Mouse (Mus musculus) intestine, embryonic 16.5 days (tissue): Measurements from ENCODE around the gene Harbi1. TPM values are rescaled to one million over a fixed set of nuclear protein-coding genes. Genes with fewer than 3 reads are reported as not detected.

Experiments
- ATAC-seq: fragments of 200-750 bp; cut with Nextera tagmentation; 2 replicates; pipeline ENCODE4 v1.8.0; 2017; ENCODE audit warnings: moderate TSS enrichment, moderate library complexity
- H3K27ac ChIP-seq: fragments of 300-500 bp; sonication (generic); 2 replicates; pipeline ENCODE4 v1.5.1; 2014; ENCODE audit warnings: mild to moderate bottlenecking, low read length
- H3K27me3 ChIP-seq: fragments of 300-500 bp; sonication (generic); replicated peaks from 2 replicates; pipeline ENCODE4 v1.6.1; 2014; ENCODE audit warnings: low read length, control low read depth, mixed read lengths; ENCODE audit not compliant: control insufficient read depth, insufficient read depth
- H3K36me3 ChIP-seq: fragments of 300-500 bp; sonication (generic); 2 replicates; pipeline ENCODE4 v1.6.1; 2014; ENCODE audit warnings: low read length, control low read depth; ENCODE audit not compliant: control insufficient read depth, insufficient read depth
- H3K4me1 ChIP-seq: fragments of 300-500 bp; sonication (generic); 2 replicates; pipeline ENCODE4 v1.6.1; 2014; ENCODE audit warnings: low read length, control low read depth, mixed read lengths; ENCODE audit not compliant: control insufficient read depth, insufficient read depth
- H3K4me2 ChIP-seq: fragments of 300-500 bp; sonication (generic); 2 replicates; pipeline ENCODE4 v1.6.1; 2014; ENCODE audit warnings: low read depth, low read length, control low read depth
- H3K4me3 ChIP-seq: fragments of 300-500 bp; sonication (generic); 2 replicates; pipeline ENCODE4 v1.5.1; 2014; ENCODE audit warnings: mild to moderate bottlenecking, low read length
- H3K9ac ChIP-seq: fragments of 300-500 bp; sonication (generic); 2 replicates; pipeline ENCODE4 v1.6.1; 2014; ENCODE audit warnings: low read depth, low read length
- H3K9me3 ChIP-seq: fragments of 300-500 bp; sonication (generic); 2 replicates; pipeline ENCODE4 v1.6.1; 2016; ENCODE audit warnings: low read length, control low read depth; ENCODE audit not compliant: control insufficient read depth
- WGBS: fragments of 180-500 bp; shearing (Covaris S2); extraction: QIAGEN DNeasy Blood & Tissue Kit; methylation state at CpG from one replicate; pipeline ENCODE4 v1.1.7; 2014; 5-methylcytosine and 5-hydroxymethylcytosine counted together
- polyA plus RNA-seq: library from polyadenylated mRNA; unstranded; fragments of >200 nt; fragmentation: Nextera tagmentation; extraction: Ambion mirVana; gene quantifications from 2 replicates; pipeline ENCODE4 v1.2.1, GENCODE M21; 2015

Harbi1 gene
- polyA plus RNA-seq: 14.8 and 17.1 TPM in 2 replicates

DNA sequence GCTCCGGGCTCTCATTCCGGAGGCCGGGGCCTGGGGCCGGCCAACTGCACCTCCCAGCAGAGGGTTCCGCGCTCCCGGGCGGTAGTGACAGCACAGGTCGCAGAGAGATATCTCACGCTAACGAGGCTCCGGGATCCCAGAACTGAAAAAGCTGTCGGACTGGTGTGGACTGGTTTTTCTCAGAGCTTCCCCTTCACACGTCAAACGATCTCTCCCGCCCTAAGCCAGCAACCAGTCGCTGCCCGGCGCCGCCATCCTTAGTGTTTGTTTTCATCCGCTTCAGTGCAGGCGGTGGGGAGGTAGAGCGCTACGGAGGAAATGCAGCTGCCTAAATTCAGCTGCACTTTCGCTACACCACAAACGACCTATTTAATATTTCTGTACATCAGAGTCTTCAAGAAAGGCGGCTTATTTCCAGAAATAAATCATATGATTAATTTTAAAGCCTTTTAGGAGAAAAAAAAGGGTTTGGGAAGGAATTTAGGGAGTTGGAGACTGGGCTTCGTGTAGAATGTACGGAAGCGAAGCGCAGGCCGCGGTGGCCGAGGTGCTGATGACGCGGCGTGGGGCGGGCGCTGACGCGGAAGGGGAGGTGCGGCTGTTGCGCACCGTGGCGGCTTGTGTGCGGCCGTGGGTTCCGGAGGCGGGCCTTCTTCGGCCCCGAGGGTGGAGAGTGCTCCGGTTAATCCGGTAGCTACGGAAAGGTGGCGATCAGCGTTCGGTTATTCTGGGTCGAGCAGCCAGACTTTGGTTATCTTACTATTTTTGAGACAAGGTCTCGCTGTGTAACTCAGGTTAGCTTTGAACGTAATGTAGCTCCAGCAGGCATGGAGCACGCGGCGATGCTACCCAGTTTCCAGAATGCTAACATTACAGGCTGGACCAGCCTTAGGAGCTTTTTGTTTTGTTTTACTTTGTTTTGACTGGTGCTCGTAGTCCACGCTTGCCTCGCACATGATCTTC, at the start of gene Harbi1, which contains the start of gene Atg13:
Gene Harbi1, plus strand, starts transcription at position 581 of the 963 bp plus-strand sequence.
Gene Atg13, minus strand, starts transcription at position 305 of the 963 bp plus-strand sequence.
- Histone ChIP-seq H3K9me3 (no peaks in the 10 kb centered on the region), H3K4me3 (peak within 1 kb of the TSS; percentile 72), H3K27ac (peak within 1 kb of the TSS; percentile 82), H3K4me2 (peak within 1 kb of the TSS; percentile 82), H3K36me3 (no peaks in the 10 kb centered on the region), H3K27me3 (no peaks in the 10 kb centered on the region), H3K9ac (peak within 1 kb of the TSS; percentile 82), H3K4me1 (peaks cover 9% of the 10 kb centered on the region)
- WGBS: under 1% methylated on average over 66 of the region's 66 CpGs
- ATAC-seq: peak; percentile 99

DNA sequence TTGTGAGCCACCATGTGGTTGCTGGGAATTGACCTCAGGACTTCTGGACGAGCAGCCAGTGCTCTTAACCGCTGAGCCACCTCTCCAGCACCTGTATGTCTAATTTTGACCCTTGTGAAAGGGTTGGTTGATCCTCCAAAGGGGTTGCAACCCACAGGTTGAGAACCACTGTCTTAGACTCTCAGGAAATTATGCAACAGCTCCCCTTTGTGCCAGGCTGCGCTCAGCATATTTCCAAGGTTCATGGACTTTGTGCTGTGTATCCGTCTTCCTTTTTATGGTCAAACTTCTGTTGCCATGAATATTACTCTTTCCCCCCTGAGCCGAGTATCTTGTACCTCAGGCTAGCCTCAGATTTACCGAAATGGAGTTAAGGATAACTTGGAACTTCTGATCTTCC, 49.7 kb upstream of the Harbi1 start:
- Histone ChIP-seq H3K4me2 (no peak overlapping the region), H3K27ac (no peak overlapping the region), H3K4me1 (peaks cover 2% of the 10 kb centered on the region; the same call in 1 of the 2 replicates), H3K27me3 (no peaks in the 10 kb centered on the region), H3K9me3 (no peaks in the 10 kb centered on the region), H3K9ac (no peak overlapping the region), H3K36me3 (peaks cover 27% of the 10 kb centered on the region), H3K4me3 (no peak overlapping the region)
- ATAC-seq: peak; percentile 24; the same call in 1 of the 2 replicates
- 85% methylated on average over 6 of the region's 6 CpGs for WGBS

DNA sequence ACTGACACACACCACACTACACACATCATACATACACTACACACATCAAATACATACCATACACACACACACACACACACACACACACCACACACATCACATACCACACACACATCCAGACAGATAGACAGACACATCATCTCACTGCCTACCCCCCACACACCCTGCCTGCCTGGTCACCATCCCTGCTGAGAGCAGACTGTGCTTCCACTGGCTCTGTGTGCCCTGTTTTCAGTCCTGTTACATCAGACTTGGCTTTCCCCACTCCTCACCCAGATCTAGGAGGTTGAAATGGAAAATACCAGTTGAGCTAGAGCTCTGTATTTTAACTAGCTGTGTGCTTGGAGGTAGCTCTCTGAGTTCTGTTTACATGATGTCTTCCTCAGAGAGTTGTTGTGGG, 45.9 kb upstream of the Harbi1 start:
- Histone ChIP-seq H3K9ac (no peak overlapping the region), H3K4me2 (no peak overlapping the region), H3K4me3 (no peak overlapping the region), H3K9me3 (no peaks in the 10 kb centered on the region), H3K4me1 (peaks cover 2% of the 10 kb centered on the region; the same call in 1 of the 2 replicates), H3K36me3 (peaks cover 26% of the 10 kb centered on the region), H3K27me3 (no peaks in the 10 kb centered on the region), H3K27ac (no peak overlapping the region)
- no peak for ATAC-seq

DNA sequence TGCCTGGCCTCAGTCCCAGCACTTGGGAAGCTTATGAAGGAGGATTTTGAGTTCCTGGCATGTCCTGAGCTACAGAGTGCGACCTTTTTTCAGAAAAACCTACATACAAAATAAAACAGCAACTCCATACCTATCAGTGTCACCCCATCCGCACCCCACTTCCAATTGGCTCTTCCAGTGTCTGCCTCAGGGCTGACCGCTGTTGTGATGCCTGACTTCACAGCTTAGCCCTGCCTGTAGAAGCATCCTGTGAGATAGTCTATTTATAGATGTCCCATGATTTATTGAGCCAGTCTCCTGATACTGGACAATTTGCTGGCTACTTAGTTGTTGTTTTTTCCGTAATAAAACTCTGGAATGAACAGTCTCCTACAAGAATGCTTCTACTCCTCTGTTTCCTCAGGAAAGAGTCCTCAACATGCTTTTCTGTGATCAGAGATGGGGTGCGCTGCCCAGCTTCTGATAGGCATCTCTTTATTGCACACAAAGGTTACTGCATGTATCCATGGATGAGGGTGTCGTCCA, 44.2 kb upstream of the Harbi1 start:
- Histone ChIP-seq H3K27ac (no peak overlapping the region), H3K36me3 (peaks cover 28% of the 10 kb centered on the region), H3K9ac (no peak overlapping the region), H3K4me2 (no peak overlapping the region), H3K4me1 (peaks cover 3% of the 10 kb centered on the region; the same call in 1 of the 2 replicates), H3K4me3 (no peak overlapping the region), H3K9me3 (no peaks in the 10 kb centered on the region), H3K27me3 (no peaks in the 10 kb centered on the region)
- ATAC-seq: no peak
- 91% methylated on average over 6 of the region's 6 CpGs for WGBS

DNA sequence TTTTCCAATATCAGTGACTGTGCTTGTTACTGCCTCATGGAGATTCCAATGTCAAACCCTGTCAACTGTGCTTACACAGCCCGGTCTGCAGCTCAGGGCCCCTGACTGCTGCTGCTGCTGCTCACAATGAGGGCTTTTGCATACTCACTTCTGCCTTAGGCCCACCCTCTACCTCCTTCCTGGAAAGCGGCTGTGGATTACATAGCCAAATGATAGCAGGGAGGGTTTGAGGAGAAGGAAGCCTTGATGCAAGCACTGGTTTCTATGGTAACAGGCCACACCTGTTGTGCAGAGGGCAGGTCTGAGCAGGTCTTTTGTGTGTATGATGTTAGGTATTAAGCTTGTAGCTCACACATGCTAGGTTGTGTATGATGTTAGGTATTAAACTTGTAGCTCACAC, 42.9 kb upstream of the Harbi1 start:
- H3K9me3 ChIP-seq: no peaks in the 10 kb centered on the region
- peaks cover 28% of the 10 kb centered on the region for H3K36me3 ChIP-seq
- 63% methylated on average over 2 of the region's 2 CpGs for whole genome bisulfite sequencing
- no peak overlapping the region for H3K4me2 ChIP-seq
- H3K9ac ChIP-seq: no peak overlapping the region
- peaks cover 3% of the 10 kb centered on the region; the same call in 1 of the 2 replicates for H3K4me1 ChIP-seq
- no peaks in the 10 kb centered on the region for H3K27me3 ChIP-seq
- H3K4me3 ChIP-seq: no peak overlapping the region
- ATAC-seq: no peak; the same call in 1 of the 2 replicates
- H3K27ac ChIP-seq: no peak overlapping the region

DNA sequence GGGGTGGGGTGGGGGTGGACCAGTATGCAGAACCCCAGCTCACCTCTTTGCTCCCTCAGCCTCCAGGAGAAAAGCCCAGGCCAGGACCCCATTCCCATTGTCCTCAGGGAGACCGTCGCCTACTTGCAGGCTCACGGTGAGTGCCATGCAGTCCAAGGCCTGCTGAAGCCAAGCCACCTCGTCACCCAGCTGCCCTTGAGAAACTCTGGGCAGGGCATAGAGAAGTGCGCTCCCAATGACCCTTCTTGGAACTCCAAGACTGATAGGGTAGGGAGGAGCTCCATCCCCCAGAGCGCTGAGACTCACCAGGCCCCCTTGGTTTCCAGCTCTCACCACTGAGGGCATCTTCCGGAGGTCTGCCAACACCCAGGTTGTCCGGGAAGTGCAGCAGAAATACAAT, 41.3 kb upstream of the Harbi1 start:
- H3K4me2 ChIP-seq: no peak overlapping the region
- H3K4me3 ChIP-seq: no peak overlapping the region
- ATAC-seq: no peak
- H3K4me1 ChIP-seq: peaks cover 3% of the 10 kb centered on the region; the same call in 1 of the 2 replicates
- H3K27ac ChIP-seq: no peak overlapping the region
- 88% methylated on average over 8 of the region's 8 CpGs for WGBS
- H3K36me3 ChIP-seq: peaks cover 19% of the 10 kb centered on the region
- no peaks in the 10 kb centered on the region for H3K27me3 ChIP-seq
- H3K9ac ChIP-seq: no peak overlapping the region
- H3K9me3 ChIP-seq: no peaks in the 10 kb centered on the region

DNA sequence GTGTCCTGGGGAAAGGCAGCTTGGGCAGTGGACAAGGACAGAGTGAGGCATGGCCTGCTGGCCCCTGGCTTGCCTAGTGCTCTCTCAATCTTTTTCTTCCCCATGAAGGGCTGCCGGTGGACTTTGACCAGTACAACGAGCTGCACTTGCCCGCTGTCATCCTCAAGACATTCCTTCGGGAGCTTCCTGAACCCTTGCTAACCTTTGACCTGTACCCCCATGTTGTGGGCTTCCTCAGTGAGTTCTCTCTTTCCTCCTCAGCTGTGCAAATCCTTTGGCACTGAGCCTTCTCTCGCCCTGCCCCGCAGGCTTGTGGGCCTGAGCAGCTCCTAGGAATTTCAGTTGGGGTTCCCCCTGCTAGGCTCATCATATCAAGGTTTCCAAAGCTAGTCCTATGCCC, 40.6 kb upstream of the Harbi1 start:
- WGBS: 84% methylated on average over 6 of the region's 6 CpGs
- no peak for ATAC-seq

DNA sequence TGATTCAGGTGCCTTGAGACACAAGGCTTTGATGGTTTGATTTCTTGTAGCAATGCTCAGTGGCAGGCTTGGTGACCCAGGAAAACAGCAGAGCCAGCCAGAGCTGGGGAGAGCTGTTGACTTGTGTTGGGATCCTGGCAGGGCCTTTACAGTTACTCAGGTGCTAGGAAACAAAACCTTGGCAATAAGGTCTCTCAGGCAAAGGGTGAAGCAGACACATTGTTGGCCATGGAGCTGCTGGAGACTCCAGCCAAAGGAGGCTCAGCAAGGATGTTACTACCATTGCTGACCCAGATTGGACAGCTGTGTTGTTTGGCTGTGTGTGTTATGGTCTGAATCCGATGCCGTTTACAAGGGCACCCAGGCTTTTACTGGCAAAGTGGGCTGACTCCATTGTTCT, 37.1 kb upstream of the Harbi1 start:
- Histone ChIP-seq H3K4me3 (no peak overlapping the region), H3K9ac (no peak overlapping the region), H3K27me3 (no peaks in the 10 kb centered on the region), H3K9me3 (no peaks in the 10 kb centered on the region), H3K36me3 (peaks cover 15% of the 10 kb centered on the region; the same call in 1 of the 2 replicates), H3K4me2 (no peak overlapping the region), H3K4me1 (peaks cover 3% of the 10 kb centered on the region; the same call in 1 of the 2 replicates), H3K27ac (no peak overlapping the region)
- 88% methylated on average over 2 of the region's 2 CpGs for WGBS
- ATAC-seq: no peak

More for the DNA sequence above, 40.6 kb upstream of the Harbi1 start:
- Histone ChIP-seq H3K36me3 (peaks cover 13% of the 10 kb centered on the region), H3K27me3 (no peaks in the 10 kb centered on the region), H3K4me1 (peaks cover 3% of the 10 kb centered on the region; the same call in 1 of the 2 replicates), H3K9me3 (no peaks in the 10 kb centered on the region), H3K9ac (no peak overlapping the region), H3K4me2 (no peak overlapping the region), H3K27ac (no peak overlapping the region), H3K4me3 (no peak overlapping the region)

DNA sequence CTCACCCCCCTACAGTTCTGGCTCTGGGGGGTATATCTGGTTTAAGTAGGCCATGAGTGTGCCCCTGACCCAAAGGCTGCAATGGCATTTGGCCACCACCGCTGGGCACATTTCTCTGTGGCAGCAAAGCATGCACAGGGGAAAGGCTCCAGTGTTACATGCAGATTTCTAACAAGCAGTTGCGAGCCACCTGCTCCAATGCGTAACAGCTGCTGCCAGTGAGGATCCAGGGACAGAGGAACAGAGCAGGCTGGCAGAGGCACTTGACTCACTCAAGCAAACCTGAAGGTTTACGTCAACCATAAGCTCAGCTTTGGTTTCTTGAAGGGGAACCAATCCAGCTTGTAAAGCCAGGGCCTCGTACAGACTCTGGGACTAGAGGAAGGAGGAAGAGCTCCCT, 35.8 kb upstream of the Harbi1 start:
- no peak overlapping the region for H3K27ac ChIP-seq
- no peak overlapping the region for H3K4me3 ChIP-seq
- WGBS: 95% methylated on average over 5 of the region's 5 CpGs
- H3K9me3 ChIP-seq: no peaks in the 10 kb centered on the region
- H3K27me3 ChIP-seq: no peaks in the 10 kb centered on the region
- no peak overlapping the region for H3K4me2 ChIP-seq
- no peak overlapping the region for H3K9ac ChIP-seq
- H3K36me3 ChIP-seq: 0 out of 2 replicates have a peak, but pooled peaks cover 5% of the 10 kb centered on the region
- H3K4me1 ChIP-seq: no peaks in the 10 kb centered on the region
- no peak for ATAC-seq
